Mouse (Mus musculus) midbrain, embryonic 10.5 days (tissue): Measurements from ENCODE around the gene Arhgap25. TPM values are rescaled to one million over a fixed set of nuclear protein-coding genes. Genes with fewer than 3 reads are reported as not detected.

Experiments used
- DNase-seq: peaks from one replicate; pipeline ENCODE4 v3.0.0-alpha.2; 2017; ENCODE audit warnings: low spot score
- H3K27ac ChIP-seq: fragments of 300-500 bp; sonication (generic); replicated peaks from 2 replicates; pipeline ENCODE4 v1.5.1; 2016; ENCODE audit warnings: mild to moderate bottlenecking
- H3K27me3 ChIP-seq: fragments of 300-500 bp; sonication (generic); 2 replicates; pipeline ENCODE4 v1.6.1; 2016; ENCODE audit warnings: low read depth, mild to moderate bottlenecking; ENCODE audit not compliant: poor library complexity, severe bottlenecking
- H3K36me3 ChIP-seq: fragments of 300-500 bp; sonication (generic); 2 replicates; pipeline ENCODE4 v1.6.1; 2016; ENCODE audit warnings: mild to moderate bottlenecking, moderate library complexity
- H3K4me1 ChIP-seq: fragments of 300-500 bp; sonication (generic); 2 replicates; pipeline ENCODE4 v1.6.1; 2016
- H3K4me3 ChIP-seq: fragments of 300-500 bp; sonication (generic); 2 replicates; pipeline ENCODE4 v1.5.1; 2016; ENCODE audit warnings: mild to moderate bottlenecking, moderate library complexity
- H3K9me3 ChIP-seq: fragments of 300-500 bp; sonication (generic); replicated peaks from 2 replicates; pipeline ENCODE4 v1.6.1; 2016; ENCODE audit warnings: mild to moderate bottlenecking
- WGBS: fragments of 180-500 bp; shearing (Covaris S2); methylation state at CpG from one replicate; pipeline ENCODE4 v1.1.7; 2016; 5-methylcytosine and 5-hydroxymethylcytosine counted together
- polyA plus RNA-seq: library from polyadenylated mRNA; unstranded; fragments of >200 nt; fragmentation: Nextera tagmentation; extraction: Ambion mirVana; gene quantifications from 2 replicates; pipeline ENCODE4 v1.2.1, GENCODE M21; 2016

The Arhgap25 gene
- polyA plus RNA-seq, 1 experiment from 2014 or later, result 2.2 TPM

DNA sequence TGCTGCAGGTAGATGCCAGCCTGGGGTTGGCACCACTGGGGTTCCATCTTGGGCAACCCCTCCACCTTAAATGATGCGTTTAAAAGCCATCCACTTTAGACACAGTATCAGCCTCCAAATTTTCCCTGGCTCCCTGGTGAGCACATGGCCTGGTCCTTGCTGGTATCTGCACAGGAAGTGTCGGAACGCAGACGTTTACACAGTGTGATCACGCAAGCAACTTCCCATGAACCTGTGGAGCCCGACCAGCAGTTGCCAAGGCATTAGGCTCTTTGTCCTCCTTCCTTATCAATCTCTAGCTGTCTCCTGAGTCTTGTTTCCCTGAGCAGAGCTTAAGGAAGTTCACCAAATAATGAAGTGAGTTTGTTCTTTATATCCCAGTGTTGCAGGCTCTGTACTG lies 77.6 kb downstream of the Arhgap25 start:
- no peak for DNase-seq
- H3K4me3 ChIP-seq, result no peak overlapping the region
- no peaks in the 10 kb centered on the region for H3K27me3 ChIP-seq
- no peaks in the 10 kb centered on the region for H3K9me3 ChIP-seq
- WGBS, result 85% methylated on average over 6 of the region's 6 CpGs
- H3K27ac ChIP-seq, result no peak overlapping the region
- H3K4me1 ChIP-seq, result no peaks in the 10 kb centered on the region
- H3K36me3 ChIP-seq, result no peaks in the 10 kb centered on the region

- WGBS, result 81% methylated on average over 3 of the region's 3 CpGs
- no peaks in the 10 kb centered on the region for H3K4me1 ChIP-seq
Observed at GRCm38 (mm10) chr6:87451771-87452170, 81.3 kb downstream of the Arhgap25 start.

GRCm38 (mm10) chr6:87451016-87451415 lies 82.0 kb downstream of the Arhgap25 start:
- Histone ChIP-seq H3K9me3 (no peaks in the 10 kb centered on the region), H3K4me1 (no peaks in the 10 kb centered on the region), H3K27me3 (no peaks in the 10 kb centered on the region), H3K27ac (no peak overlapping the region), H3K4me3 (no peak overlapping the region), H3K36me3 (no peaks in the 10 kb centered on the region)
- 72% methylated on average over 3 of the region's 3 CpGs for WGBS
- DNase-seq, result no peak

More at GRCm38 (mm10) chr6:87451771-87452170, 81.3 kb downstream of the Arhgap25 start:
- DNase-seq, result no peak
- no peaks in the 10 kb centered on the region for H3K27me3 ChIP-seq
- H3K9me3 ChIP-seq, result no peaks in the 10 kb centered on the region
- no peak overlapping the region for H3K4me3 ChIP-seq
- no peak overlapping the region for H3K27ac ChIP-seq
- no peaks in the 10 kb centered on the region for H3K36me3 ChIP-seq

DNA sequence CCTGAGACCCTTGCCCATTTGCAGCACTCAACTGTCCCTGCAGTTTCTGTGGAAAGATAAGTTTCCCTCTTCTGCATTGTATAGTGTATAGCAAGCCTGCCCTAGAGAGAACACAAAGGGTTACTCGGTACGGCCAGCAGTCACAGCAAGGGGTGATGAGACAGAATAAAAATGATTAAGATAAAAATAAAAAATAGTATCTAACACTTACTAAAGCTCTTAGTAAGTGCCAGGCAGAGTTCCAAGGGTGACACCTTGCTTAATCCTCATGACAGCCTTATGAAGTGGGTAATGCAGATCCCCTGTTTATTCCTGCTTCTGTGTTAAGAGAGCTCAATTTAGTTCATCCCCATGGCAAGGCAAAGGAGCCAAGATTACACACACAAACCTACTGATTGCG lies 83.5 kb downstream of the Arhgap25 start:
- no peaks in the 10 kb centered on the region for H3K27me3 ChIP-seq
- no peaks in the 10 kb centered on the region for H3K9me3 ChIP-seq
- no peaks in the 10 kb centered on the region for H3K4me1 ChIP-seq
- H3K4me3 ChIP-seq, result no peak overlapping the region
- 87% methylated on average over 3 of the region's 3 CpGs for WGBS
- H3K27ac ChIP-seq, result no peak overlapping the region
- H3K36me3 ChIP-seq, result no peaks in the 10 kb centered on the region
- no peak for DNase-seq

DNA sequence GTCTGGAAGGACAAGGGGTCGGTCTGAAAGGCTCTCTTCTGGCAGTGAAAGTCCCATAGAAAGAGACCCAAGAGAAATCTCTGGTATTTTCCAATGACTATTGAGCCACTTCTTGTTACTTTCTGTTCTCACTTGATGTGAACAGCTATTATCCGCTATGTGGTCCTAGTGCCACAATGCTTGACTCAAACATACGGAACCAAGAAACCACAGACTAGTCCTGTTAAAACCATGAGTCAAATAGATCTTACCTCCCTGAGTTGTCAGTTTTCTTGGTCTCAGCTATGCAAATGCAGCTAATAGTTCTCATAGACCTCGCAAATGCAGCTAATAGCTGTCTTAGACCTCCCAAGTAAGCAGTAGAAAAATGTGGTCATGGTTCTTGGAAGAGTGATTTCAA lies 85.8 kb downstream of the Arhgap25 start:
- H3K4me1 ChIP-seq, result peaks cover 3% of the 10 kb centered on the region
- H3K36me3 ChIP-seq, result no peaks in the 10 kb centered on the region
- H3K27me3 ChIP-seq, result no peaks in the 10 kb centered on the region
- no peak overlapping the region for H3K27ac ChIP-seq
- no peak for DNase-seq
- 92% methylated on average over 4 of the region's 4 CpGs for WGBS
- H3K9me3 ChIP-seq, result no peaks in the 10 kb centered on the region
- H3K4me3 ChIP-seq, result no peak overlapping the region

GRCm38 (mm10) chr6:87445222-87445621 lies 87.8 kb downstream of the Arhgap25 start:
- Histone ChIP-seq H3K4me3 (no peak overlapping the region), H3K4me1 (peaks cover 10% of the 10 kb centered on the region), H3K27ac (no peak overlapping the region), H3K27me3 (no peaks in the 10 kb centered on the region), H3K9me3 (no peaks in the 10 kb centered on the region), H3K36me3 (no peaks in the 10 kb centered on the region)
- 87% methylated on average over 7 of the region's 7 CpGs for WGBS
- DNase-seq, result no peak

DNA sequence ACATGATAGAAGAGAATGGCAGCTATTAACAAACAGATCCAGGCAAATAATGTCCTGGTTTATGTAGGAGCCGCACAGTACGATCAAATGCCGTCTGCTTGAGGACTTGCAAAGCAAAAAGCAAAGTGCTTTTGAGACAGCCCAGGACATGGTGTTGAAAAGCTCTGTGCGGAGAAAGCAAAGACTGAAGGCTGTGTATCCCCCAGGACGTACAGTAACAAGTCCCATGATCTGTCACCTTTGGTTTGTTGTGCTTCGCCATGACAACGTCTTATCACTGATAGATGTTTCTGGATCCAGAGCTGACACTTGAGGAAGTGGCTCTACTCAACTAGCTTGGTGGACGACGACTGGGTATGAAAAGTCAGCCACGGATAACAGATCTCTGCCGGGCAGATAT lies 89.8 kb downstream of the Arhgap25 start:
- no peaks in the 10 kb centered on the region for H3K9me3 ChIP-seq
- peaks cover 15% of the 10 kb centered on the region for H3K4me1 ChIP-seq
- H3K27me3 ChIP-seq, result no peaks in the 10 kb centered on the region
- DNase-seq, result no peak
- H3K4me3 ChIP-seq, result no peak overlapping the region
- no peaks in the 10 kb centered on the region for H3K36me3 ChIP-seq
- no peak overlapping the region for H3K27ac ChIP-seq
- 88% methylated on average over 11 of the region's 11 CpGs for WGBS

DNA sequence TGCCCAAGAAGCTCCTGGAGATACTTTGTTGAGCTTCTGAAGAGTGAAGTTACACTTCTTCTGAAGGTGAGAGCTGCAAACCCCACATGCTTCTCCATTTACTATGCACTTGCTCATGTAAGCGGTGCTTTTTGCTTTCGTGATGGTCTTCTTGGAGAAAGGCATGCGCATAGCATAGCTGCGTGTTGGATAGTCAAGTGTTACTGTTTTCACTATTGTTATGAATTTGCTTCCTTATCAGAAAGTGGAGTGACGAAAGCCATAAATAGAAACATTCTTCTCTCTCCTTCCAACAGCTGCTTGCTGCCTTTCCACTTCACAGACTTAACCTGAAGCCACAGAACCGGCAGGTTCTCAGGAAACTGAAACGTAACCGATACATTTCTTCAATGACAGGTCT lies 96.3 kb downstream of the Arhgap25 start:
- H3K4me1 ChIP-seq, result peaks cover 8% of the 10 kb centered on the region
- no peaks in the 10 kb centered on the region for H3K27me3 ChIP-seq
- H3K9me3 ChIP-seq, result no peaks in the 10 kb centered on the region
- 92% methylated on average over 8 of the region's 8 CpGs for WGBS
- H3K36me3 ChIP-seq, result no peaks in the 10 kb centered on the region
- no peak overlapping the region for H3K4me3 ChIP-seq
- no peak for DNase-seq
- no peak overlapping the region for H3K27ac ChIP-seq

- Histone ChIP-seq H3K4me1 (peaks cover 6% of the 10 kb centered on the region), H3K27me3 (no peaks in the 10 kb centered on the region), H3K36me3 (no peaks in the 10 kb centered on the region), H3K4me3 (no peak overlapping the region), H3K27ac (no peak overlapping the region), H3K9me3 (no peaks in the 10 kb centered on the region)
- WGBS, result 82% methylated on average over 3 of the region's 3 CpGs
- DNase-seq, result no peak
Observed at GRCm38 (mm10) chr6:87435791-87436190, 97.3 kb downstream of the Arhgap25 start.

DNA sequence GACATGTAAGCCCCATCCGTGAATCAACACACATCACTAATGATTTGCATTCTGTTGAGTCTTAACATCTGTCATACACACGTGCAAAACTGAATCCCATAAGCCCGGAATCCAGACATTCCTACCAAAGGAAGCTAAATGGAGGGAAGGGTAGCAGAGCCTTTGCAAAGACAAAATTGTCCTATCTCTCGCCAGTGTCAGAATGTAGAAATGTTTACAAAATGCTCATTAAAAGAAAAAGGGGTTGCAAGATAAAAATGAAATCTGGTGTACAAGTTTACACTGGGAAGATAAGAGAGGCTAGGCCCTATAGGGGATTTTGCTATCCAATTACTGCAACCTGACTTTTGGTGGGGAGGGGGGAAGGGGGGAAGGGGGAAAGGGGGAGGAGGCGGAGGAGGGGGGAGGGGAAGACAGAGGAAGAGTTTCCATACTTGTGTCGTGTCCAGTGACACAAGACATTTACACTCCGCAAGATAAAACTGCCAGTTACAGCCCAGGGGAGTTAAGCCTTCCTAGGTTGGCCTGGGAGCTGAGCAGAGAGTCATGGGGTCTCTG lies 104.5 kb downstream of the Arhgap25 start, which contains the start of gene Bmp10:
TSS of gene Bmp10 (plus strand) at position 508 of the 558 bp plus-strand sequence.
- no peak within 1 kb of the TSS for H3K4me3 ChIP-seq
- no peaks in the 10 kb centered on the region for H3K27me3 ChIP-seq
- no peak for DNase-seq
- peaks cover 5% of the 10 kb centered on the region; the same call in 1 of the 2 replicates for H3K4me1 ChIP-seq
- H3K27ac ChIP-seq, result no peak within 1 kb of the TSS
- H3K36me3 ChIP-seq, result no peaks in the 10 kb centered on the region
- H3K9me3 ChIP-seq, result no peaks in the 10 kb centered on the region
- 81% methylated on average over 7 of the region's 7 CpGs for WGBS

DNA sequence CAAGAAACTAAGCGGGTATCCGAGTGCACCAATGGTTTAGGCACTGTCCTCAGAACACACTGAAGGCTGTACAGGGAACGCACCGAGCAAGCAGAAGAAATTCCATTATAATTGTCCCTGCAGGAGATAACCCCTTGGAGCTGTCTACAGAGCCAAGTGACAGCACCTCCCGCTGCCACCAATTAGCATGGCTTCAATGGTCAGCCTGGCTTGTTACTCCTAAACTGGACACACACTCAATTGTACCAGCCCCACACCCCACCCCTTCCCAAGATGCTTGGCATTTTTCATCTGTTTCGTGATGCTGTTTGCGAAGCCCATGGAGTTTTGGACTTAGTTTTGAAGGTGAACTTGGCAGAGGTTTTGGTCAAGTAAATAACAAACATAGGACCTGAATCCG lies 105.4 kb downstream of the Arhgap25 start:
- H3K9me3 ChIP-seq, result no peaks in the 10 kb centered on the region
- H3K4me1 ChIP-seq, result peaks cover 5% of the 10 kb centered on the region; the same call in 1 of the 2 replicates
- no peak for DNase-seq
- no peaks in the 10 kb centered on the region for H3K36me3 ChIP-seq
- H3K27me3 ChIP-seq, result no peaks in the 10 kb centered on the region
- H3K27ac ChIP-seq, result no peak overlapping the region
- H3K4me3 ChIP-seq, result no peak overlapping the region
- WGBS, result 67% methylated on average over 8 of the region's 8 CpGs

- WGBS, result 81% methylated on average over 5 of the region's 5 CpGs
- Histone ChIP-seq H3K27ac (no peak overlapping the region), H3K27me3 (no peaks in the 10 kb centered on the region), H3K4me1 (peaks cover 5% of the 10 kb centered on the region; the same call in 1 of the 2 replicates), H3K4me3 (no peak overlapping the region), H3K9me3 (no peaks in the 10 kb centered on the region), H3K36me3 (no peaks in the 10 kb centered on the region)
- DNase-seq, result no peak
Observed at GRCm38 (mm10) chr6:87426954-87427353, 106.1 kb downstream of the Arhgap25 start.

DNA sequence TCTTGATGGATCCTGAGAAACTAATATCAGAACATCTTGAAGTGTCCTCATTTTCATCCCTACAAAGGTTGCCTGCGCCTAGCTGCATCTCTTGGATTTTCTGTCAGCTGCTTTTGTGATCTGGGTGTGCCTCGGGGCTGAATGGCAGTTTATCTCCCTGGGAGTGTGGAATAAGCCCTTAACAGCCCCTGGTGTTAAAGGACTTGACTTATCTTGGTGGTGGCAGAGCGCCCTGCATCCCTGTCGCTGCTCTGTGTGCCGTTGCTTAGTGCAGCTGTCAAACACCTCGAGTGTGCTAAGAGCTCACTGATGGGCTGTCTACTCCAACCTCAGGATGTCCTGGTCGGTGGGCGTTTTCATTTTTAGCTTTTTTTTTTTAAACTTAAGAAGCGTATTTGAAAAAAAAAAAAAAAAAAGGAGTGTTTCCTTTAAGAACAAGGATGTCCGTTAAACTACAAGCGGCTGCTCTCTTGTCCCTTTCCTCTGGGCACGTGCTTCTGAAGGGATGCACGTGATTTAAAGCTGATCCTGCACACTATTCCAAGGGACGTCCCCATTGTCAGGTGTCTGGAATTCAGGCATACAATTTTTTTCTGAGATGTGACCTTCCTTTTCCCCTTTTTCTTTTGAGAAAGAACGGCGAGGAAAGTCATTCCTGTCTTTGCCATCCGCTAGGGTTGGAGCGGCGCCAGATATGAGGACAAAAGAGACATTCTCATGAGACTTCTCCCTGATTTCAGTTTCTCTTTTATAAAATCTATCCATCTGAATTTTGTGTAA lies 108.8 kb downstream of the Arhgap25 start:
- no peaks in the 10 kb centered on the region for H3K36me3 ChIP-seq
- H3K4me1 ChIP-seq, result peaks cover 5% of the 10 kb centered on the region; the same call in 1 of the 2 replicates
- no peak for DNase-seq
- H3K27me3 ChIP-seq, result no peaks in the 10 kb centered on the region
- 82% methylated on average over 19 of the region's 19 CpGs for WGBS
- H3K9me3 ChIP-seq, result no peaks in the 10 kb centered on the region
- H3K27ac ChIP-seq, result no peak overlapping the region
- no peak overlapping the region for H3K4me3 ChIP-seq
